Mouse (Mus musculus): ENCODE results near the gene Sbno2. TPM values are rescaled to one million over a fixed set of nuclear protein-coding genes. Genes with fewer than 3 reads are reported as not detected.

Sbno2 gene
- total RNA-seq, 1 experiment from 2014 or later: 26.4 TPM

- no peak for ATAC-seq (replicated peaks in 1 of 2; ENCODE audit: insufficient read depth in 1 of 2, low FRiP score in 2 of 2, low TSS enrichment in 1 of 2, low read depth in 1 of 2, poor library complexity in 2 of 2, severe bottlenecking in 2 of 2)
These were observed 38.8 kb upstream of the Sbno2 start for GRCm38 (mm10) chr10:80144159-80144558.

- ATAC-seq (replicated peaks in 1 of 2; ENCODE audit: insufficient read depth in 1 of 2, low FRiP score in 2 of 2, low TSS enrichment in 1 of 2, low read depth in 1 of 2, poor library complexity in 2 of 2, severe bottlenecking in 2 of 2): no peak
These were observed 38.3 kb upstream of the Sbno2 start for GRCm38 (mm10) chr10:80143664-80144063.

GRCm38 (mm10) chr10:80142530-80142925, 37.2 kb upstream of the Sbno2 start:
- no peak for ATAC-seq (replicated peaks in 1 of 2; ENCODE audit: insufficient read depth in 1 of 2, low FRiP score in 2 of 2, low TSS enrichment in 1 of 2, low read depth in 1 of 2, poor library complexity in 2 of 2, severe bottlenecking in 2 of 2)

GRCm38 (mm10) chr10:80141786-80142529, 36.6 kb upstream of the Sbno2 start:
- peak; percentile 70 to 76 for ATAC-seq (replicated peaks in 1 of 2; ENCODE audit: insufficient read depth in 1 of 2, low FRiP score in 2 of 2, low TSS enrichment in 1 of 2, low read depth in 1 of 2, poor library complexity in 2 of 2, severe bottlenecking in 2 of 2)

- ATAC-seq (replicated peaks in 1 of 2; ENCODE audit: insufficient read depth in 1 of 2, low FRiP score in 2 of 2, low TSS enrichment in 1 of 2, low read depth in 1 of 2, poor library complexity in 2 of 2, severe bottlenecking in 2 of 2): peak; percentile 68 to 78
These were observed 35.9 kb upstream of the Sbno2 start for GRCm38 (mm10) chr10:80141243-80141642.

- ATAC-seq (replicated peaks in 1 of 2; ENCODE audit: insufficient read depth in 1 of 2, low FRiP score in 2 of 2, low TSS enrichment in 1 of 2, low read depth in 1 of 2, poor library complexity in 2 of 2, severe bottlenecking in 2 of 2): no peak
These were observed 35.3 kb upstream of the Sbno2 start, which contains the start of gene Cbarp for GRCm38 (mm10) chr10:80140666-80141035. Cbarp (minus strand) TSS chr10:80140835.

- ATAC-seq (replicated peaks in 1 of 2; ENCODE audit: insufficient read depth in 1 of 2, low FRiP score in 2 of 2, low TSS enrichment in 1 of 2, low read depth in 1 of 2, poor library complexity in 2 of 2, severe bottlenecking in 2 of 2): no peak
These were observed 34.7 kb upstream of the Sbno2 start for GRCm38 (mm10) chr10:80139975-80140665.

GRCm38 (mm10) chr10:80139439-80139775, 34.0 kb upstream of the Sbno2 start:
- ATAC-seq (replicated peaks in 1 of 2; ENCODE audit: insufficient read depth in 1 of 2, low FRiP score in 2 of 2, low TSS enrichment in 1 of 2, low read depth in 1 of 2, poor library complexity in 2 of 2, severe bottlenecking in 2 of 2): no peak

GRCm38 (mm10) chr10:80138553-80139438, 33.4 kb upstream of the Sbno2 start, which contains the start of gene Atp5d:
Atp5d (plus strand) TSS chr10:80138632.
- no peak for ATAC-seq (replicated peaks in 1 of 2; ENCODE audit: insufficient read depth in 1 of 2, low FRiP score in 2 of 2, low TSS enrichment in 1 of 2, low read depth in 1 of 2, poor library complexity in 2 of 2, severe bottlenecking in 2 of 2)

- no peak for ATAC-seq (replicated peaks in 1 of 2; ENCODE audit: insufficient read depth in 1 of 2, low FRiP score in 2 of 2, low TSS enrichment in 1 of 2, low read depth in 1 of 2, poor library complexity in 2 of 2, severe bottlenecking in 2 of 2)
These were observed 32.5 kb upstream of the Sbno2 start for GRCm38 (mm10) chr10:80137626-80138552.

- no peak for ATAC-seq (replicated peaks in 1 of 2; ENCODE audit: insufficient read depth in 1 of 2, low FRiP score in 2 of 2, low TSS enrichment in 1 of 2, low read depth in 1 of 2, poor library complexity in 2 of 2, severe bottlenecking in 2 of 2)
These were observed 31.7 kb upstream of the Sbno2 start for GRCm38 (mm10) chr10:80136952-80137625.

GRCm38 (mm10) chr10:80136179-80136951, 31.0 kb upstream of the Sbno2 start:
- ATAC-seq (replicated peaks in 1 of 2; ENCODE audit: insufficient read depth in 1 of 2, low FRiP score in 2 of 2, low TSS enrichment in 1 of 2, low read depth in 1 of 2, poor library complexity in 2 of 2, severe bottlenecking in 2 of 2): no peak

- ATAC-seq (replicated peaks in 1 of 2; ENCODE audit: insufficient read depth in 1 of 2, low FRiP score in 2 of 2, low TSS enrichment in 1 of 2, low read depth in 1 of 2, poor library complexity in 2 of 2, severe bottlenecking in 2 of 2): no peak
These were observed 30.3 kb upstream of the Sbno2 start for GRCm38 (mm10) chr10:80135641-80136040.

GRCm38 (mm10) chr10:80135161-80135560, 29.8 kb upstream of the Sbno2 start:
- ATAC-seq (replicated peaks in 1 of 2; ENCODE audit: insufficient read depth in 1 of 2, low FRiP score in 2 of 2, low TSS enrichment in 1 of 2, low read depth in 1 of 2, poor library complexity in 2 of 2, severe bottlenecking in 2 of 2): no peak

GRCm38 (mm10) chr10:80134421-80134820, 29.1 kb upstream of the Sbno2 start:
- no peak for ATAC-seq (replicated peaks in 1 of 2; ENCODE audit: insufficient read depth in 1 of 2, low FRiP score in 2 of 2, low TSS enrichment in 1 of 2, low read depth in 1 of 2, poor library complexity in 2 of 2, severe bottlenecking in 2 of 2)
